Mouse (Mus musculus) erythroblast, embryonic 14.5 days (primary cell): ENCODE results near the gene Ip6k1. TPM values are rescaled to one million over a fixed set of nuclear protein-coding genes. Genes with fewer than 3 reads are reported as not detected.

Experiments
- H3K27me3 ChIP-seq: 2 replicates; pipeline ENCODE4 v1.6.1; 2012; ENCODE audit warnings: inconsistent platforms; ENCODE audit not compliant: control insufficient read depth
- H3K36me3 ChIP-seq: 2 replicates; pipeline ENCODE4 v1.6.1; 2012; ENCODE audit warnings: mild to moderate bottlenecking, inconsistent platforms; ENCODE audit not compliant: control insufficient read depth
- H3K4me1 ChIP-seq: 2 replicates; pipeline ENCODE4 v1.6.1; 2012; ENCODE audit warnings: inconsistent platforms; ENCODE audit not compliant: control insufficient read depth
- H3K4me3 ChIP-seq: replicated peaks from 2 replicates; pipeline ENCODE3; 2012; ENCODE audit warnings: moderate library complexity, mild to moderate bottlenecking, inconsistent platforms
- H3K9me3 ChIP-seq: 2 replicates; pipeline ENCODE4 v1.6.1; 2012; ENCODE audit warnings: low read length, inconsistent platforms, mixed read lengths; ENCODE audit not compliant: control insufficient read depth
- GATA1 ChIP-seq: IDR thresholded peaks from 2 replicates; pipeline ENCODE4 v1.6.1; 2012; ENCODE audit warnings: low read length, inconsistent platforms, mixed read lengths
- TAL1 ChIP-seq: IDR thresholded peaks from 3 replicates; pipeline ENCODE4 v1.6.1; 2012; ENCODE audit warnings: low read length, inconsistent platforms, mixed read lengths
- polyA plus RNA-seq: library from polyadenylated mRNA; stranded (reverse); fragments of >175 nt; gene quantifications from 2 replicates; pipeline ENCODE4 v1.2.3, GENCODE M21; 2012

The Ip6k1 gene
- polyA plus RNA-seq, 1 experiment = 20.8 TPM

- H3K27me3 ChIP-seq = no peaks in the 10 kb centered on the region
- H3K9me3 ChIP-seq = no peaks in the 10 kb centered on the region
- peak overlapping the region; percentile 63 for H3K4me3 ChIP-seq
- no peak for TF ChIP-seq TAL1
- TF ChIP-seq GATA1 = no peak
- H3K4me1 ChIP-seq = peaks cover 93% of the 10 kb centered on the region
- peaks cover 91% of the 10 kb centered on the region for H3K36me3 ChIP-seq
Measured at GRCm38 (mm10) chr9:108082549-108082948, 80.2 kb downstream of the Ip6k1 start.

- peak; percentile 39; the same call in 1 of the 3 replicates for TF ChIP-seq TAL1
- no peak for TF ChIP-seq GATA1
- H3K9me3 ChIP-seq = no peaks in the 10 kb centered on the region
- no peaks in the 10 kb centered on the region for H3K27me3 ChIP-seq
- peak within 1 kb of the TSS; percentile 63 for H3K4me3 ChIP-seq
- peaks cover 91% of the 10 kb centered on the region for H3K36me3 ChIP-seq
- H3K4me1 ChIP-seq = peaks cover 93% of the 10 kb centered on the region
Measured at GRCm38 (mm10) chr9:108082988-108083431, 80.7 kb downstream of the Ip6k1 start, which contains the start of gene Rnf123. Gene Rnf123 (minus strand): TSS chr9:108083346.

GRCm38 (mm10) chr9:108083561-108083960, 81.3 kb downstream of the Ip6k1 start:
- H3K4me1 ChIP-seq = peaks cover 95% of the 10 kb centered on the region
- peak overlapping the region; percentile 63 for H3K4me3 ChIP-seq
- peaks cover 91% of the 10 kb centered on the region for H3K36me3 ChIP-seq
- TF ChIP-seq TAL1 (no peak), GATA1 (0 out of 2 replicates have a peak, but pooled peaks have one; percentile 4)
- H3K27me3 ChIP-seq = no peaks in the 10 kb centered on the region
- H3K9me3 ChIP-seq = no peaks in the 10 kb centered on the region

- Histone ChIP-seq H3K4me3 (peak overlapping the region; percentile 63), H3K9me3 (no peaks in the 10 kb centered on the region), H3K4me1 (peaks cover 99% of the 10 kb centered on the region), H3K36me3 (peaks cover 100% of the 10 kb centered on the region), H3K27me3 (no peaks in the 10 kb centered on the region; the same call in 1 of the 2 replicates)
- TF ChIP-seq TAL1 (no peak), GATA1 (no peak)
Measured at GRCm38 (mm10) chr9:108085261-108085660, 83.0 kb downstream of the Ip6k1 start.

- Histone ChIP-seq H3K4me1 (peaks cover 84% of the 10 kb centered on the region), H3K27me3 (no peaks in the 10 kb centered on the region; the same call in 1 of the 2 replicates), H3K9me3 (no peaks in the 10 kb centered on the region), H3K36me3 (peaks cover 86% of the 10 kb centered on the region), H3K4me3 (no peak overlapping the region)
- no peak for TF ChIP-seq TAL1
- TF ChIP-seq GATA1 = no peak
Measured at GRCm38 (mm10) chr9:108090611-108091120, 88.4 kb downstream of the Ip6k1 start.

GRCm38 (mm10) chr9:108093586-108093985, 91.3 kb downstream of the Ip6k1 start:
- Histone ChIP-seq H3K27me3 (no peaks in the 10 kb centered on the region; the same call in 1 of the 2 replicates), H3K4me3 (peak overlapping the region; percentile 86), H3K9me3 (no peaks in the 10 kb centered on the region), H3K4me1 (peaks cover 85% of the 10 kb centered on the region), H3K36me3 (peaks cover 86% of the 10 kb centered on the region)
- no peak for TF ChIP-seq TAL1
- no peak for TF ChIP-seq GATA1

- peaks cover 85% of the 10 kb centered on the region for H3K4me1 ChIP-seq
- no peaks in the 10 kb centered on the region for H3K27me3 ChIP-seq
- no peaks in the 10 kb centered on the region for H3K9me3 ChIP-seq
- TF ChIP-seq TAL1 = no peak
- TF ChIP-seq GATA1 = no peak
- H3K36me3 ChIP-seq = peaks cover 86% of the 10 kb centered on the region
- H3K4me3 ChIP-seq = peak within 1 kb of the TSS; percentile 86
Measured at GRCm38 (mm10) chr9:108094184-108094941, 92.1 kb downstream of the Ip6k1 start, which contains the start of gene Apeh. Gene Apeh (minus strand): TSS chr9:108094606.

GRCm38 (mm10) chr9:108094998-108095411, 92.7 kb downstream of the Ip6k1 start:
- Histone ChIP-seq H3K27me3 (no peaks in the 10 kb centered on the region), H3K36me3 (peaks cover 86% of the 10 kb centered on the region), H3K4me1 (peaks cover 85% of the 10 kb centered on the region), H3K4me3 (peak overlapping the region; percentile 86), H3K9me3 (no peaks in the 10 kb centered on the region)
- TF ChIP-seq TAL1 = peak; percentile 97
- peak; percentile 95 for TF ChIP-seq GATA1

GRCm38 (mm10) chr9:108095518-108095917, 93.2 kb downstream of the Ip6k1 start:
- Histone ChIP-seq H3K36me3 (peaks cover 82% of the 10 kb centered on the region), H3K4me3 (peak overlapping the region; percentile 86), H3K4me1 (peaks cover 80% of the 10 kb centered on the region), H3K9me3 (no peaks in the 10 kb centered on the region), H3K27me3 (no peaks in the 10 kb centered on the region)
- TF ChIP-seq TAL1 (no peak), GATA1 (no peak)
